Mouse (Mus musculus) stomach, postnatal 0 days (tissue): ENCODE measurements at regions not wholly inside any gene's neighbourhood (a gene's known extent, or its start where the extent isn't known, plus 50 kb on each side); places are given as distances from the start of the nearest gene placed in this dataset.

Experiments
- ATAC-seq: fragments of 200-750 bp; cut with Nextera tagmentation; 2 replicates; pipeline ENCODE4 v1.8.0; 2017; ENCODE audit not compliant: low FRiP score, low TSS enrichment
- DNase-seq: peaks from one replicate; pipeline ENCODE4 v3.0.0-alpha.2; 2016; ENCODE audit warnings: low spot score
- H3K27ac ChIP-seq: fragments of 300-500 bp; sonication (generic); replicated peaks from 2 replicates; pipeline ENCODE4 v1.5.1; 2014; ENCODE audit warnings: mild to moderate bottlenecking, control low read depth
- H3K27me3 ChIP-seq: fragments of 300-500 bp; sonication (generic); 2 replicates; pipeline ENCODE4 v1.6.1; 2014; ENCODE audit warnings: low read length; ENCODE audit not compliant: control insufficient read depth, insufficient read depth
- H3K36me3 ChIP-seq: fragments of 300-500 bp; sonication (generic); 2 replicates; pipeline ENCODE4 v1.6.1; 2014; ENCODE audit warnings: low read length, mixed read lengths; ENCODE audit not compliant: control insufficient read depth, insufficient read depth
- H3K4me1 ChIP-seq: fragments of 300-500 bp; sonication (generic); replicated peaks from 2 replicates; pipeline ENCODE4 v1.6.1; 2014; ENCODE audit warnings: antibody characterized with exemption; ENCODE audit not compliant: control insufficient read depth, insufficient read depth
- H3K4me2 ChIP-seq: fragments of 300-500 bp; sonication (generic); replicated peaks from 2 replicates; pipeline ENCODE4 v1.6.1; 2014; ENCODE audit warnings: low read depth, mild to moderate bottlenecking, control low read depth, moderate library complexity
- H3K4me3 ChIP-seq: fragments of 300-500 bp; sonication (generic); 2 replicates; pipeline ENCODE4 v1.5.1; 2014; ENCODE audit warnings: low read depth, low read length, control low read depth
- H3K9ac ChIP-seq: fragments of 300-500 bp; sonication (generic); 2 replicates; pipeline ENCODE4 v1.6.1; 2014; ENCODE audit warnings: mild to moderate bottlenecking, low read length, control low read depth, mixed read lengths
- H3K9me3 ChIP-seq: fragments of 300-500 bp; sonication (generic); 2 replicates; pipeline ENCODE4 v1.6.1; 2016; ENCODE audit warnings: low read length; ENCODE audit not compliant: control insufficient read depth
- CTCF ChIP-seq: IDR thresholded peaks from 2 replicates; pipeline ENCODE4 v1.5.1; 2016; ENCODE audit warnings: antibody characterized with exemption, low read depth, mild to moderate bottlenecking, moderate library complexity
- EP300 ChIP-seq: optimal IDR thresholded peaks from 2 replicates; pipeline ENCODE3; 2016; ENCODE audit warnings: antibody characterized with exemption
- WGBS: fragments of 180-500 bp; shearing (Covaris S2); extraction: QIAGEN DNeasy Blood & Tissue Kit; methylation state at CpG from one replicate; pipeline ENCODE4 v1.1.7; 2014; 5-methylcytosine and 5-hydroxymethylcytosine counted together

DNA sequence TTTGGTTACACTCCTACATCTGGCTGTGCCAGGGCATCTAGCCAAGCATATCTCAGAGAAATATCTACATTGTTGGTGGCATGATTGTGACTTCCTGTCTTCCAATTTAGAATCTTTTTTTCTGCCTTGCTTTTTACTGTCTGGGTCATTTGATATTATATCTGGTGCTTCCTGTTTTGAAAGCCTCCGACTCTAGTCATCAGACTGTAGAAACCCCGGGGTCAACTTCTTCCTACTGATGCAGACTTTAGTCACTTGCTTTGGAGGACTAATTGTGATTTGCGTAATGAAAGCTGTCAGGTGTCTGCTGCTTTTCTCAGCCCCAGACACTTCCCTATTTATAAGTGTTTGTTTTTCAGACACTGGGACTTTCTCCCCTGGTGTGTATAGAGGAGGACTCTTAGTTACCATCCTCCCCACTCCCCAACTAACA, 113.0 kb upstream of the Cxcr4 start:
- 40% methylated on average over 3 of the region's 3 CpGs for WGBS
- H3K27ac ChIP-seq, result no peak overlapping the region
- no peaks in the 10 kb centered on the region for H3K4me1 ChIP-seq
- no peaks in the 10 kb centered on the region for H3K9me3 ChIP-seq
- no peak overlapping the region for H3K9ac ChIP-seq
- no peak overlapping the region for H3K4me2 ChIP-seq
- DNase-seq, result no peak
- no peak for TF ChIP-seq EP300
- TF ChIP-seq CTCF, result no peak
- H3K27me3 ChIP-seq, result no peaks in the 10 kb centered on the region
- H3K4me3 ChIP-seq, result no peak overlapping the region
- no peaks in the 10 kb centered on the region for H3K36me3 ChIP-seq
- no peak for ATAC-seq

DNA sequence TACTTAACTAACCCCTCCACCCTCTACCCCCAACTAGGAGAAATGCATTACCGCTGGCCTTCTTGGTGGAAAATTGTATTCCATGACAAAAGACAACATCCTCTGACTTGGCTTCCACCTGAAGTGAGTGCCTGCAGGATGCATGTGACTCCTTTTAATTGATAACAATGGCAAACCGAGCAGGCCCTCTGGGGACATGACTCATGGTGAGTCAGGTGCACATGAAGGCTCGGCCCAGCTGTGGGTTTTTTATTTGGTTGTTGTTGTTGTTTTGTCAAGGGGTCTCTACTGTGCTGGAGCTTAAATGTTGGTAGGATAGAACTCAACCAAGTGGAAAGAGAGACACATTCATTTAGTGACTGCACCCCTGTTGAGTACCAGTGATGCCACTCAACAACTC, 109.2 kb upstream of the Cxcr4 start:
- no peak overlapping the region for H3K27ac ChIP-seq
- H3K9ac ChIP-seq, result no peak overlapping the region
- TF ChIP-seq CTCF (no peak), EP300 (no peak)
- no peaks in the 10 kb centered on the region for H3K36me3 ChIP-seq
- H3K9me3 ChIP-seq, result no peaks in the 10 kb centered on the region
- H3K4me1 ChIP-seq, result no peaks in the 10 kb centered on the region
- 0 out of 2 replicates have a peak, but pooled peaks have one; percentile 53 for ATAC-seq
- no peak overlapping the region for H3K4me3 ChIP-seq
- peak; percentile 23 for DNase-seq
- H3K27me3 ChIP-seq, result no peaks in the 10 kb centered on the region
- 55% methylated on average over 3 of the region's 3 CpGs for WGBS
- H3K4me2 ChIP-seq, result no peak overlapping the region

DNA sequence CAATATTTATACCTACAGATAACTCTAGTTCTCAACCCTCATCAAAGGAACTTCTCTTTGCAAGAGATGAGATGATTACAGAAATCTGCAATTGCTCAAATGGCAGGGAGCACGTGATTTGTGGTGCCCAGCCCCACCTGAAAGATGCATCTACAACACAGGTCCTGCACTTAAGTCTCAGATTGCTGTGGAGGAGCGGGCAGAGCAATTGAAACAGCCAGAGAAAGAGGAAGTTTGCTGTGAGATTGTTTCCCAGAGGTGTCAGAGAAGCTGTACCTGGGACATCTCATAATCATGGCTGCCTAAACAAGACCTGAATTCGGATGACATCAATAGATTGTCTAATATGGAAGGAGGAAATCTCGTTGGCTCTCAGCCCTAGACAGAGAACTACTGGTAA, 105.9 kb upstream of the Cxcr4 start:
- no peak overlapping the region for H3K4me2 ChIP-seq
- whole genome bisulfite sequencing, result 73% methylated on average over 4 of the region's 4 CpGs
- ATAC-seq, result no peak

DNA sequence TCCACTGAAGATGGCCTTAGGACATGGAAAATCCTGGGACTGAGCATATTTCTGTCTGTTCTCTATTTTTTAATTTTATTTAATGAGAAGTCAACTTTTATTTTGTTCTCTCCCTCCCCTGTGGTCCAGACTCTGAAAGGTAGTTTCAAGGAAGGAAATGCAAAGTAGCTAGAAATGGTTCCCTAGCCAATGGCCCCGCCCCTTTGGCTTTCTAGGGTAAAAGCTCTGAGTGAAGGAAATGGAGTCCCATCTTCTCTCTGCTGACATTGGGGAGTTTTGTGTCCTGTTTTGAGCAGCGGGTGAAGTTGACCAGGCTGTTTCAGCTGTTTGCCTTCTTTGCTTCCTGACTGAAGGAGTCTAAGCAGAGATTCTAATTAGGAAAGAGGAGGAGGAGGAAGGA, 103.8 kb upstream of the Cxcr4 start:
- Histone ChIP-seq H3K4me2 (no peak overlapping the region), H3K9me3 (no peaks in the 10 kb centered on the region), H3K4me1 (no peaks in the 10 kb centered on the region), H3K36me3 (no peaks in the 10 kb centered on the region), H3K27me3 (no peaks in the 10 kb centered on the region), H3K9ac (no peak overlapping the region), H3K27ac (no peak overlapping the region), H3K4me3 (no peak overlapping the region)
- TF ChIP-seq CTCF, result no peak
- no peak for TF ChIP-seq EP300
- no peak for ATAC-seq
- WGBS, result 75% methylated on average over 2 of the region's 2 CpGs
- DNase-seq, result no peak

More for the DNA sequence above, 105.9 kb upstream of the Cxcr4 start:
- no peaks in the 10 kb centered on the region for H3K36me3 ChIP-seq
- H3K27me3 ChIP-seq, result no peaks in the 10 kb centered on the region
- TF ChIP-seq EP300 (no peak), CTCF (no peak)
- no peak overlapping the region for H3K9ac ChIP-seq
- no peak overlapping the region for H3K4me3 ChIP-seq
- no peak overlapping the region for H3K27ac ChIP-seq
- DNase-seq, result no peak
- no peaks in the 10 kb centered on the region for H3K9me3 ChIP-seq
- no peaks in the 10 kb centered on the region for H3K4me1 ChIP-seq

DNA sequence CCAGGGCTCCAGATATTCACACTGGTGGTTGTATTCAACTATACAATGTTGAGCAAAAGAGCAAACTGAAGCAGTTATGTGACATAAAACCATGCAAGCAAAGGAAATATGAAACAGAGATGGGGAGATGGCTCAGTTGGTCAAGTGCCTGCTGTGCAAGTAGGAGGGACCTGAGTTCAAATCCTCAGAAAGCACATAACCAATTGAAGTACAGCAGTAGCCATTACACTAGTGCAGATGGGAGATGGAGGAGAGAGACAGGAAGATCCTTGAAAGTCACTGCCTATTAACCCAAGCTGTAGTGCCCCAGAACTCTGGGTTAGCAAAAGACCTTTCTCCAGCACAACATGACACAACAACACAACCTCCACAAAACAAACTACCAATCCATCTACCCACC, 100.7 kb upstream of the Cxcr4 start:
- H3K4me1 ChIP-seq, result no peaks in the 10 kb centered on the region
- no peak for DNase-seq
- TF ChIP-seq EP300 (no peak), CTCF (no peak)
- no peak overlapping the region for H3K4me3 ChIP-seq
- no peak overlapping the region for H3K27ac ChIP-seq
- no peak for ATAC-seq
- H3K4me2 ChIP-seq, result no peak overlapping the region
- H3K36me3 ChIP-seq, result no peaks in the 10 kb centered on the region
- no peaks in the 10 kb centered on the region for H3K9me3 ChIP-seq
- no peaks in the 10 kb centered on the region for H3K27me3 ChIP-seq
- H3K9ac ChIP-seq, result no peak overlapping the region

DNA sequence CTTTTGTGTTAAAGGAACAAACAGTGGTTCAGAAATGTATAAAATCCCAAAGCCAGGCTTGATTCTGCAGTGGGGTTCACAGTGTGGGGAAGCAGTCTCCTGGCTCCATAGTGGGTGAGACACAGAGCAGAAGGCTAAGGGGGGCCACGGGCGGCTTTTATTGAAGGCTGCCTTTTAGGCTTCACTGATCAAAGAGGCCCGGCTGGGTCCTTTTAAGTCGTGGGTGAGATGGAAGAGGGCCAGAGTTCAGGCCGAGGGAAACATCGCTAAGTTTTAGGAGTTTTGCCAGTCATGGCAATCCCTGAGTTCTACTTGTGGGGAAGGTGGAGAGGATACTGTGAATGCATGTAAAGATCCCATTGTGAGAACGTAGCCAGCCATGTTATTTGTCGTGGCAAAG, 100.2 kb upstream of the Cxcr4 start:
- Histone ChIP-seq H3K4me1 (no peaks in the 10 kb centered on the region), H3K36me3 (no peaks in the 10 kb centered on the region), H3K9me3 (no peaks in the 10 kb centered on the region), H3K4me2 (no peak overlapping the region), H3K27ac (no peak overlapping the region), H3K4me3 (no peak overlapping the region), H3K9ac (no peak overlapping the region), H3K27me3 (no peaks in the 10 kb centered on the region)
- WGBS, result 38% methylated on average over 8 of the region's 8 CpGs
- DNase-seq (no peak), ATAC-seq (no peak)
- TF ChIP-seq EP300, result no peak
- TF ChIP-seq CTCF, result no peak
